Mouse (Mus musculus) MEL (cell line): ENCODE data around the gene Igdcc3. TPM values are rescaled to one million over a fixed set of nuclear protein-coding genes. Genes with fewer than 3 reads are reported as not detected.

ENCODE experiments used
- DNase-seq: peaks from one replicate; pipeline ENCODE4 v3.0.0; 2011; ENCODE audit warnings: low read depth, low spot score
- H3K27ac ChIP-seq: 2 replicates; pipeline ENCODE4 v1.5.1; 2012; ENCODE audit warnings: low read depth, mild to moderate bottlenecking, control low read depth, low read length, moderate library complexity; ENCODE audit not compliant: control insufficient read depth
- H3K27me3 ChIP-seq, 2 experiments: fragments of 150-350 bp in 1 of 2; sonication (generic) in 1 of 2; 2 replicates each; pipeline ENCODE4 v1.6.1; 2012; ENCODE audit warnings: low read length in 2 of 2, mild to moderate bottlenecking in 2 of 2, improper control_type of control experiment in 1 of 2, moderate library complexity in 1 of 2; ENCODE audit not compliant: insufficient read depth in 2 of 2, control insufficient read depth in 1 of 2
- H3K36me3 ChIP-seq, 2 experiments: 2 replicates each; pipeline ENCODE4 v1.6.1; 2012 to 2014; ENCODE audit warnings: low read length in 2 of 2, improper control_type of control experiment in 1 of 2, inconsistent platforms in 1 of 2, mild to moderate bottlenecking in 1 of 2; ENCODE audit not compliant: insufficient read depth in 2 of 2, control insufficient read depth in 1 of 2
- H3K4me1 ChIP-seq, 2 experiments: fragments of 150-350 bp in 1 of 2; sonication (generic) in 1 of 2; 2 replicates each; pipeline ENCODE4 v1.6.1; 2012; ENCODE audit warnings: low read length in 2 of 2, improper control_type of control experiment in 1 of 2, mild to moderate bottlenecking in 1 of 2; ENCODE audit not compliant: insufficient read depth in 2 of 2, control insufficient read depth in 1 of 2
- H3K4me3 ChIP-seq, 2 experiments: fragments of 150-350 bp in 1 of 2; sonication (generic) in 1 of 2; 2 replicates each; pipeline ENCODE4 v1.5.1; 2012; ENCODE audit warnings: low read depth in 2 of 2, low read length in 2 of 2, mild to moderate bottlenecking in 2 of 2, moderate library complexity in 2 of 2, control low read depth in 1 of 2, improper control_type of control experiment in 1 of 2; ENCODE audit not compliant: control insufficient read depth in 1 of 2, insufficient read depth in 1 of 2
- H3K79me2 ChIP-seq: 2 replicates; pipeline ENCODE4 v1.6.1; 2012; ENCODE audit warnings: mild to moderate bottlenecking, low read length, moderate library complexity; ENCODE audit not compliant: control insufficient read depth, poor library complexity, insufficient read depth
- H3K9ac ChIP-seq: 2 replicates; pipeline ENCODE4 v1.6.1; 2012; ENCODE audit warnings: low read depth, mild to moderate bottlenecking, control low read depth, low read length, moderate library complexity; ENCODE audit not compliant: control insufficient read depth, poor library complexity, severe bottlenecking
- H3K9me3 ChIP-seq: fragments of 150-350 bp; sonication (generic); replicated peaks from 2 replicates; pipeline ENCODE4 v1.6.1; 2012; ENCODE audit warnings: mild to moderate bottlenecking, low read length, improper control_type of control experiment, moderate library complexity; ENCODE audit not compliant: insufficient read depth
- BHLHE40 ChIP-seq: IDR thresholded peaks from 2 replicates; pipeline ENCODE4 v1.6.1; 2012; ENCODE audit warnings: low read depth, mild to moderate bottlenecking, inconsistent platforms, low read length, improper control_type of control experiment, borderline replicate concordance
- CHD1 ChIP-seq: IDR thresholded peaks from 2 replicates; pipeline ENCODE4 v1.6.1; 2012; ENCODE audit warnings: low read depth, mild to moderate bottlenecking, inconsistent platforms, low read length, improper control_type of control experiment
- CHD2 ChIP-seq: IDR thresholded peaks from 2 replicates; pipeline ENCODE4 v1.6.1; 2011; ENCODE audit warnings: low read length, improper control_type of control experiment
- CTCF ChIP-seq, 3 experiments: IDR thresholded peaks in 2 of 3; conservative IDR thresholded peaks in 1 of 3; 2 replicates each; pipeline ENCODE4 v1.5.1; 2011 to 2012; ENCODE audit warnings: low read length in 3 of 3, low read depth in 2 of 3, mild to moderate bottlenecking in 2 of 3, improper control_type of control experiment in 1 of 3, inconsistent platforms in 1 of 3, mixed read lengths in 1 of 3, moderate library complexity in 1 of 3; ENCODE audit not compliant: control insufficient read depth in 1 of 3, insufficient read depth in 1 of 3, poor library complexity in 1 of 3, severe bottlenecking in 1 of 3
- E2F4 ChIP-seq: IDR thresholded peaks from 2 replicates; pipeline ENCODE4 v1.6.1; 2011; ENCODE audit warnings: low read depth, low read length, improper control_type of control experiment, borderline replicate concordance
- EP300 ChIP-seq, 2 experiments: IDR thresholded peaks; 2 replicates each; pipeline ENCODE4 v1.6.1; 2011; ENCODE audit warnings: improper control_type of control experiment in 2 of 2, low read length in 2 of 2, low read depth in 1 of 2, mild to moderate bottlenecking in 1 of 2
- ETS1 ChIP-seq: IDR thresholded peaks from 2 replicates; pipeline ENCODE4 v1.6.1; 2012; ENCODE audit warnings: low read depth, mild to moderate bottlenecking, inconsistent platforms, low read length, improper control_type of control experiment, moderate library complexity
- GABPA ChIP-seq: IDR thresholded peaks from 2 replicates; pipeline ENCODE4 v1.6.1; 2012; ENCODE audit warnings: low read depth, mild to moderate bottlenecking, inconsistent platforms, low read length, improper control_type of control experiment, moderate library complexity
- GATA1 ChIP-seq: IDR thresholded peaks from 2 replicates; pipeline ENCODE4 v1.6.1; 2011; ENCODE audit warnings: low read depth, low read length, improper control_type of control experiment
- HCFC1 ChIP-seq: IDR thresholded peaks from 2 replicates; pipeline ENCODE4 v1.6.1; 2012; ENCODE audit warnings: low read depth, mild to moderate bottlenecking, inconsistent platforms, low read length, improper control_type of control experiment, moderate library complexity
- KAT2A ChIP-seq: conservative IDR thresholded peaks from 2 replicates; pipeline ENCODE4 v1.6.1; 2012; ENCODE audit warnings: low read depth, low read length, improper control_type of control experiment, inconsistent platforms
- MAFK ChIP-seq: IDR thresholded peaks from 2 replicates; pipeline ENCODE4 v1.6.1; 2011; ENCODE audit warnings: low read depth, mild to moderate bottlenecking, low read length, improper control_type of control experiment, borderline replicate concordance
- MAX ChIP-seq: IDR thresholded peaks from 2 replicates; pipeline ENCODE4 v1.6.1; 2011; ENCODE audit warnings: low read length, improper control_type of control experiment
- MAZ ChIP-seq: IDR thresholded peaks from 2 replicates; pipeline ENCODE4 v1.6.1; 2012; ENCODE audit warnings: low read depth, mild to moderate bottlenecking, inconsistent platforms, low read length, improper control_type of control experiment
- MEF2A ChIP-seq: IDR thresholded peaks from 2 replicates; pipeline ENCODE4 v1.6.1; 2014; ENCODE audit warnings: low read depth, mild to moderate bottlenecking, inconsistent platforms, low read length, improper control_type of control experiment; ENCODE audit not compliant: poor library complexity, insufficient replicate concordance, severe bottlenecking; ENCODE audit errors: extremely low read depth
- MXI1 ChIP-seq: IDR thresholded peaks from 2 replicates; pipeline ENCODE4 v1.6.1; 2011; ENCODE audit warnings: mild to moderate bottlenecking, low read depth, low read length, improper control_type of control experiment
- MYB ChIP-seq: IDR thresholded peaks from 2 replicates; pipeline ENCODE4 v1.6.1; 2011; ENCODE audit warnings: mild to moderate bottlenecking, low read depth, low read length, improper control_type of control experiment
- MYC ChIP-seq: IDR thresholded peaks from 2 replicates; pipeline ENCODE4 v1.6.1; 2011; ENCODE audit warnings: low read depth, mild to moderate bottlenecking, low read length, improper control_type of control experiment, moderate library complexity
- NELFE ChIP-seq: IDR thresholded peaks from 2 replicates; pipeline ENCODE4 v1.6.1; 2011; ENCODE audit warnings: low read depth, low read length, improper control_type of control experiment
- RCOR1 ChIP-seq: IDR thresholded peaks from 2 replicates; pipeline ENCODE4 v1.6.1; 2012; ENCODE audit warnings: low read depth, mild to moderate bottlenecking, inconsistent platforms, low read length, improper control_type of control experiment
- SIN3A ChIP-seq: IDR thresholded peaks from 2 replicates; pipeline ENCODE4 v1.6.1; 2012; ENCODE audit warnings: low read length, improper control_type of control experiment, inconsistent platforms
- TAL1 ChIP-seq: IDR thresholded peaks from 2 replicates; pipeline ENCODE4 v1.6.1; 2012; ENCODE audit warnings: mild to moderate bottlenecking, inconsistent platforms, low read length, moderate library complexity, mixed read lengths
- TBP ChIP-seq: IDR thresholded peaks from 2 replicates; pipeline ENCODE4 v1.8.0; 2011; ENCODE audit warnings: low read depth, low read length, improper control_type of control experiment
- TCF12 ChIP-seq: IDR thresholded peaks from 2 replicates; pipeline ENCODE4 v1.6.1; 2014; ENCODE audit warnings: low read depth, mild to moderate bottlenecking, inconsistent platforms, low read length, improper control_type of control experiment, moderate library complexity
- UBTF ChIP-seq: IDR thresholded peaks from 2 replicates; pipeline ENCODE4 v1.6.1; 2012; ENCODE audit warnings: low read depth, mild to moderate bottlenecking, inconsistent platforms, low read length, improper control_type of control experiment, moderate library complexity, borderline replicate concordance; ENCODE audit not compliant: insufficient read depth
- USF1 ChIP-seq: IDR thresholded peaks from 2 replicates; pipeline ENCODE4 v1.6.1; 2014; ENCODE audit warnings: low read depth, mild to moderate bottlenecking, inconsistent platforms, low read length, improper control_type of control experiment, moderate library complexity
- ZKSCAN1 ChIP-seq: IDR thresholded peaks from 2 replicates; pipeline ENCODE4 v1.6.1; 2012; ENCODE audit warnings: low read depth, mild to moderate bottlenecking, inconsistent platforms, low read length, improper control_type of control experiment, moderate library complexity
- ZMIZ1 ChIP-seq: IDR thresholded peaks from 2 replicates; pipeline ENCODE4 v1.6.1; 2012; ENCODE audit warnings: low read depth, mild to moderate bottlenecking, inconsistent platforms, low read length, improper control_type of control experiment, moderate library complexity
- polyA plus RNA-seq, 2 experiments: library from polyadenylated mRNA; stranded (reverse) in 1 of 2; unstranded in 1 of 2; fragments of >175 nt in 1 of 2; fragments of >200 nt in 1 of 2; gene quantifications; 2 replicates each; pipeline versions ENCODE4 v1.2.1 to v1.2.4; 2012; ENCODE audit warnings: low replicate concordance in 2 of 2, low read depth in 1 of 2; ENCODE audit not compliant: insufficient read length in 2 of 2, insufficient read depth in 1 of 2, missing spikeins in 1 of 2
- total RNA-seq: library from RNA; depleted of rRNA; stranded (reverse); fragments of 300-350 nt; gene quantifications from 2 replicates; pipeline ENCODE4 v1.2.3, GENCODE M21; 2012

Igdcc3 gene
- total and polyA plus RNA-seq, 3 experiments: not detected

DNA sequence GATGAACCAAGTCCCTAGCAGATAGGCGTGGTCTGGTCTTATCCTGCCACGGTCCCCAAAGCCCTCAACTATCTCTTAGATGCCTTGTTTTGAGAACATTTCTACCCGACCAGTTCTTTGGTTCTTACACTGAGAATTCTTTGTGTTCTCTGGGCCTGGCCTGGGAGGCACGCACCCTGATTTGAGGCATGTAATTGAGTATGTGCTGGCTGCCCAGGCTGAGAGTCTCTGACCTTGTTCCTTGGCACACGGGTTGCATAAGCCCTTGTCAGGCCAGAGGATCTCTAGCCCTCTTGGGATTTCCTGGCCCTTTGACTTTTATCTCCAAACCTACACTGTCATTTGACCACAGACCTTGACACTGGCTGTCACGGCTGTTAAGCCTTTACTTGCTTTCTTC lies 76.7 kb downstream of the Igdcc3 start:
- Histone ChIP-seq H3K36me3 (peaks cover 0 to 12% of the 10 kb centered on the region in 2 experiments; a peak in 2 of 4 replicates), H3K79me2 (peaks cover 3% of the 10 kb centered on the region; the same call in 1 of the 2 replicates), H3K4me3 (peak overlapping the region; percentile 55 to 62)
- TF ChIP-seq HCFC1 (no peak), EP300 (IDR thresholded peaks at IDR 0.05; ENCODE audit: low read depth in 1 of 2, low read length in 2 of 2) (no peak; a peak in 1 of 4 replicates), CTCF (IDR thresholded peaks at IDR 0.05 in 2 of 3, conservative IDR thresholded peaks at IDR 0.05 in 1 of 3; ENCODE audit: control insufficient read depth in 1 of 3, insufficient read depth in 1 of 3, low read depth in 2 of 3, low read length in 3 of 3, poor library complexity in 1 of 3, severe bottlenecking in 1 of 3) (no peak), RCOR1 (0 out of 2 replicates have a peak, but pooled peaks have one; percentile 30), E2F4 (no peak), GATA1 (peak; percentile 59; the same call in 1 of the 2 replicates), ETS1 (peak; percentile 63), GABPA (no peak), BHLHE40 (no peak), TBP (0 out of 2 replicates have a peak, but pooled peaks have one; percentile 15), NELFE (0 out of 2 replicates have a peak, but pooled peaks have one; percentile 8), MEF2A (no peak), TAL1 (no peak), SIN3A (no peak), MXI1 (no peak), MAX (0 out of 2 replicates have a peak, but pooled peaks have one; percentile 45), CHD1 (no peak), KAT2A (no peak), MYC (no peak; the same call in 1 of the 2 replicates)
- TF ChIP-seq, all 39 proteins: peak for 6
- no peaks in the 10 kb centered on the region for H3K27me3 ChIP-seq
- H3K27ac ChIP-seq: peak overlapping the region; percentile 93
- H3K9me3 ChIP-seq: no peaks in the 10 kb centered on the region
- H3K4me1 ChIP-seq: peaks cover 5 to 10% of the 10 kb centered on the region in 2 experiments; a peak in 3 of 4 replicates
- H3K9ac ChIP-seq: peak overlapping the region; percentile 65
- DNase-seq: peak; percentile 74

GRCm38 (mm10) chr9:65218916-65219315 lies 77.9 kb downstream of the Igdcc3 start:
- TF ChIP-seq ZKSCAN1: no peak
- no peak for TF ChIP-seq TAL1
- no peak for TF ChIP-seq TCF12
- TF ChIP-seq MAZ: no peak
- TF ChIP-seq USF1: no peak
- no peak for TF ChIP-seq GATA1
- no peak for TF ChIP-seq ZMIZ1
- no peak for TF ChIP-seq MAX
- no peak for TF ChIP-seq MYC
- TF ChIP-seq CHD2: no peak
- TF ChIP-seq MAFK: no peak
- no peak for TF ChIP-seq EP300 (IDR thresholded peaks at IDR 0.05; ENCODE audit: low read depth in 1 of 2, low read length in 2 of 2)
- no peak for TF ChIP-seq MYB
- no peak for TF ChIP-seq CTCF (IDR thresholded peaks at IDR 0.05 in 2 of 3, conservative IDR thresholded peaks at IDR 0.05 in 1 of 3; ENCODE audit: control insufficient read depth in 1 of 3, insufficient read depth in 1 of 3, low read depth in 2 of 3, low read length in 3 of 3, poor library complexity in 1 of 3, severe bottlenecking in 1 of 3)
- TF ChIP-seq UBTF: no peak
- no peak for TF ChIP-seq CHD1
- TF ChIP-seq, all 39 proteins: peak for 0
- Histone ChIP-seq H3K9ac (no peak overlapping the region), H3K79me2 (peaks cover 3% of the 10 kb centered on the region; the same call in 1 of the 2 replicates), H3K27ac (no peak overlapping the region), H3K4me1 (peaks cover 5 to 10% of the 10 kb centered on the region in 2 experiments; a peak in 3 of 4 replicates), H3K36me3 (peaks cover 0 to 12% of the 10 kb centered on the region in 2 experiments; a peak in 2 of 4 replicates), H3K9me3 (no peaks in the 10 kb centered on the region), H3K27me3 (no peaks in the 10 kb centered on the region), H3K4me3 (no peak overlapping the region)
- DNase-seq: no peak
